Mouse (Mus musculus) forelimb bud, embryonic 11.5 days (tissue): ENCODE data around the gene Ppp1r9a.

ENCODE experiments used
- DNase-seq: peaks from one replicate; pipeline ENCODE4 v3.0.0-alpha.2; 2012; ENCODE audit warnings: low read depth, low spot score

Ppp1r9a gene

GRCm38 (mm10) chr6:5038140-5038749 is 135.5 kb downstream of the Ppp1r9a start:
- DNase-seq = no peak

GRCm38 (mm10) chr6:5039316-5039715 is 136.6 kb downstream of the Ppp1r9a start:
- DNase-seq = no peak

- no peak for DNase-seq
Observed at GRCm38 (mm10) chr6:5045854-5046253, 143.1 kb downstream of the Ppp1r9a start.

GRCm38 (mm10) chr6:5048025-5048424 is 145.3 kb downstream of the Ppp1r9a start:
- no peak for DNase-seq

GRCm38 (mm10) chr6:5052309-5052708 is 149.6 kb downstream of the Ppp1r9a start:
- DNase-seq = no peak

- no peak for DNase-seq
Observed at GRCm38 (mm10) chr6:5054446-5055095, 151.9 kb downstream of the Ppp1r9a start.

- no peak for DNase-seq
Observed at GRCm38 (mm10) chr6:5074736-5075135, 172.0 kb downstream of the Ppp1r9a start.

GRCm38 (mm10) chr6:5075680-5076079 is 173.0 kb downstream of the Ppp1r9a start:
- no peak for DNase-seq

GRCm38 (mm10) chr6:5078009-5078408 is 175.3 kb downstream of the Ppp1r9a start:
- no peak for DNase-seq

GRCm38 (mm10) chr6:5079108-5079507 is 176.4 kb downstream of the Ppp1r9a start:
- no peak for DNase-seq

GRCm38 (mm10) chr6:5080094-5080493 is 177.4 kb downstream of the Ppp1r9a start:
- DNase-seq = no peak

GRCm38 (mm10) chr6:5080496-5080895 is 177.8 kb downstream of the Ppp1r9a start:
- no peak for DNase-seq

GRCm38 (mm10) chr6:5081099-5081498 is 178.4 kb downstream of the Ppp1r9a start:
- peak; percentile 77 for DNase-seq

GRCm38 (mm10) chr6:5082144-5082543 is 179.4 kb downstream of the Ppp1r9a start:
- no peak for DNase-seq

- DNase-seq = no peak
Observed at GRCm38 (mm10) chr6:5082740-5083139, 180.0 kb downstream of the Ppp1r9a start.

- no peak for DNase-seq
Observed at GRCm38 (mm10) chr6:5083957-5084356, 181.2 kb downstream of the Ppp1r9a start.

GRCm38 (mm10) chr6:5091873-5092272 is 189.2 kb downstream of the Ppp1r9a start:
- DNase-seq = no peak

- DNase-seq = no peak
Observed at GRCm38 (mm10) chr6:5092795-5093194, 190.1 kb downstream of the Ppp1r9a start.

GRCm38 (mm10) chr6:5093516-5093915 is 190.8 kb downstream of the Ppp1r9a start:
- no peak for DNase-seq

- DNase-seq = no peak
Observed at GRCm38 (mm10) chr6:5095365-5095973, 192.8 kb downstream of the Ppp1r9a start.

- no peak for DNase-seq
Observed at GRCm38 (mm10) chr6:5097309-5097708, 194.6 kb downstream of the Ppp1r9a start.

GRCm38 (mm10) chr6:5099282-5099681 is 196.6 kb downstream of the Ppp1r9a start:
- DNase-seq = peak; percentile 78

- DNase-seq = peak; percentile 58
Observed at GRCm38 (mm10) chr6:5099842-5100241, 197.1 kb downstream of the Ppp1r9a start.
